Mouse (Mus musculus): ENCODE measurements at regions not wholly inside any gene's neighbourhood (a gene's known extent, or its start where the extent isn't known, plus 50 kb on each side); places are given as distances from the start of the nearest gene placed in this dataset.

GRCm38 (mm10) chr9:66646226-66646625, 53.3 kb upstream of the Usp3 start:
- in situ Hi-C loops (cut with MboI; ENCODE audit: low pct_unique_long_range_greater_than_20kb), result loop anchor here (5.0 to 25.0 kb wide), 3 partner anchors 61 to 291 kb away; partner anchors contain the start of gene Rps27l
- CTCF ChIA-PET, result interaction anchor here (0.6 to 4.2 kb wide), 14 partner anchors 53 to 293 kb away, joined by 3 to 24 read pairs (median 5); partner anchors contain the start of gene Aph1b
- H3K27me3 ChIP-seq, result no peaks in the 10 kb centered on the region
- POLR2A ChIA-PET, result interaction anchor here (0.7 to 0.8 kb wide), 2 partner anchors 130 to 176 kb away, joined by 3 read pairs; no protein-coding TSS in a partner anchor
- DNase-seq (ENCODE audit: low read depth, low spot score) (peak; percentile 53), ATAC-seq (peak; percentile 74)
- peak; percentile 98 for TF ChIP-seq CTCF (IDR thresholded peaks at IDR 0.05)

DNA sequence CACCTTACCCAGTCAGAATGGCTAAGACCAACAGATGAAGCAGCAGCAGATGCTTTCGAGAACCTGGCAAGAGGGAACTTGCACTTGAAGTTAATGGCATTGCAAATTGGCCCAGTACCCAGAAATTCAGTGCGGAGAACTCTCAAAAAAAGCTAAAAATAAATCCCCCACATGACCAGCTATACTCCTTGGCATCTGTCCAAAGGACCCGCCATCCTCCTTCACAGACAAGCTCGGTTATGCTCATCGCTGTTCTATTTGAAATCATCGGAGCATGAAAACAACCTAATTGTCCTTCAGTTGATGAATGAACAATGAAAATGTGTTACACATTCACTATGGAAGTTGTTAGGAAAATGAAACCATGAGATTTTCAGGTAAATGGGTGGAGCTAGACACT, 58.4 kb upstream of the Usp3 start:
- H3K27me3 ChIP-seq, result no peaks in the 10 kb centered on the region
- no peak for ATAC-seq
- TF ChIP-seq CTCF (IDR thresholded peaks at IDR 0.05), result no peak
- DNase-seq (ENCODE audit: low read depth, low spot score), result no peak
- ChIA-PET POLR2A (interaction anchor here (0.6 kb wide), 1 partner anchor 43 kb away, joined by 7 read pairs; no protein-coding TSS in a partner anchor), CTCF (interaction anchor here (1.1 kb wide), 1 partner anchor 57 kb away, joined by 3 read pairs; no protein-coding TSS in a partner anchor)
- in situ Hi-C loops (cut with MboI; ENCODE audit: low pct_unique_long_range_greater_than_20kb), result no loop called here

- CTCF ChIA-PET, result interaction anchor here (2.8 kb wide), 1 partner anchor 12 kb away, joined by 6 read pairs; no protein-coding TSS in a partner anchor
- in situ Hi-C loops (cut with MboI; ENCODE audit: low pct_unique_long_range_greater_than_20kb), result no loop called here
- ATAC-seq (no peak), DNase-seq (ENCODE audit: low read depth, low spot score) (no peak)
- TF ChIP-seq CTCF (IDR thresholded peaks at IDR 0.05), result no peak
- no peaks in the 10 kb centered on the region for H3K27me3 ChIP-seq
- POLR2A ChIA-PET, result interaction anchor here (0.6 kb wide), 1 partner anchor 58 kb away, joined by 3 read pairs; no protein-coding TSS in a partner anchor
Observed at GRCm38 (mm10) chr9:66657116-66657758, 56.2 kb upstream of the Car12 start.

DNA sequence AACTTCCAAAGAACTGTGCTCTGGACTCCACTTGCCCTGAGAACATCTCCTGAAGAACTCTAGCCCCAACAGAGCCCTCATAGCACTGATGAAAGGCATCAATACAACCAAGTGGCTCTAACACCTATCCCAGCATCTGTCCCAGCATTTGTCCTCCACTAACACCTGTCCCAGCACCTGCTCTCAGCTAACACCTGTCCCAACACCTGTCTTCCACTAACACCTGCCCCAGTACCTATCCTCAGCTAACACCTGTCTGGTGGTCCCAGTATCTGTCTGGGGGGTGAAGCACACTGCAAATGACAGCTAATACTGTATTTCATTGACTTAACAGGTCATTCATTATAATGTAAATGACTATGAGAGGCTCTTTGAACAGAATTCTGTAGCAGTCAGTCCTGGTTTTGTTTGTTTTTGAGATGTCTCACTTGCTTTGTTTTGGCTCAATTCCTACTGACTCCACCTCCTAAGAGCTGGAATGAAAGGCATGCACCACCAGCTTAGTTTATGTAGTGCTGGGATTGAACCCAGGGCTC, 54.7 kb upstream of the Car12 start:
- in situ Hi-C loops (cut with MboI; ENCODE audit: low pct_unique_long_range_greater_than_20kb), result no loop called here
- TF ChIP-seq CTCF (IDR thresholded peaks at IDR 0.05), result no peak
- ChIA-PET CTCF (no interaction called here), POLR2A (interaction anchor here (0.6 kb wide), 1 partner anchor 50 kb away, joined by 3 read pairs; no protein-coding TSS in a partner anchor)
- ATAC-seq (no peak), DNase-seq (ENCODE audit: low read depth, low spot score) (no peak)
- H3K27me3 ChIP-seq, result no peaks in the 10 kb centered on the region

DNA sequence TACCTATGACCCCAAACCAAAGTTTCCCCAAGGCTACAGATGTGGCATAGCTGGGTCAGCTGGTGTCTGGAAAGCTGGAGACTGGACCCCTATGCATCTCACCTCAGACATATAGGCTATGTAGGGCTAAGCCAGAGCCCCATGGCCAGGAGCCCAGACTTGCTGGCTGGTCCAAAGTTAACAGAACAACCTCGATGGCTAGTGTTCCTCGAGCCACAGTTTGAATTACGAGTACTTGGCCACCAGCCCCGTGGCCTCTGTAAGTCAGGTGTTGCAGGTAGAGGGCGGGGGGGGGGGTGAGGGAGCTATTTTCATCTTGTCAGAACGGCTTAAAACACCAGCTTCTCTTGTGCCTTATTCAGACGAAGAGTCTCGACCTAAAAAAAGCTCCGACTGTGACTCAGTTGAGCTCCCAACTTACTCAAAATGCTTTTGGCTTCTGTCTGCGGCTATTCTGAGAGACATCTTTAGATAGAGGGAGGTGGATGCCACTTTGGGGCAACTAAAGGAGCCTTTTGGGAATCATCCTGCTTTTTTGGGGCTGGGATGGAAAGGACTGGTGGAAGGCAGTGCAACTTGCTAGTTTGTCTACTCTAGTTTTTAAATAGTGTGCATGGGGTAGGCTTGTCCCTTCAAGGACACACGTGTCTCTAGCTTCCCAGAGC, 53.6 kb upstream of the Car12 start:
- ATAC-seq (no peak), DNase-seq (ENCODE audit: low read depth, low spot score) (no peak)
- no peak for TF ChIP-seq CTCF (IDR thresholded peaks at IDR 0.05)
- in situ Hi-C loops (cut with MboI; ENCODE audit: low pct_unique_long_range_greater_than_20kb), result no loop called here
- no peaks in the 10 kb centered on the region for H3K27me3 ChIP-seq
- ChIA-PET CTCF (no interaction called here), POLR2A (no interaction called here)

GRCm38 (mm10) chr9:66661596-66661995, 51.9 kb upstream of the Car12 start:
- CTCF ChIA-PET, result interaction anchor here (2.0 kb wide), 1 partner anchor 12 kb away, joined by 5 read pairs; no protein-coding TSS in a partner anchor
- H3K27me3 ChIP-seq, result no peaks in the 10 kb centered on the region
- in situ Hi-C loops (cut with MboI; ENCODE audit: low pct_unique_long_range_greater_than_20kb), result no loop called here
- no peak for TF ChIP-seq CTCF (IDR thresholded peaks at IDR 0.05)
- DNase-seq (ENCODE audit: low read depth, low spot score) (no peak), ATAC-seq (no peak)
- POLR2A ChIA-PET, result interaction anchor here (1.5 kb wide), 1 partner anchor 9 kb away, joined by 4 read pairs; no protein-coding TSS in a partner anchor

- DNase-seq (ENCODE audit: low read depth, low spot score) (no peak), ATAC-seq (no peak)
- ChIA-PET CTCF (interaction anchor here (2.0 kb wide), 1 partner anchor 11 kb away, joined by 5 read pairs; no protein-coding TSS in a partner anchor), POLR2A (interaction anchor here (0.8 to 1.5 kb wide), 2 partner anchors 10 to 374 kb away, joined by 4 read pairs; no protein-coding TSS in a partner anchor)
- H3K27me3 ChIP-seq, result no peaks in the 10 kb centered on the region
- in situ Hi-C loops (cut with MboI; ENCODE audit: low pct_unique_long_range_greater_than_20kb), result no loop called here
- TF ChIP-seq CTCF (IDR thresholded peaks at IDR 0.05), result no peak
Observed at GRCm38 (mm10) chr9:66662443-66662842, 51.0 kb upstream of the Car12 start.
